Mouse (Mus musculus) CH12.LX (cell line): ENCODE measurements around the gene Kirrel3. TPM values are rescaled to one million over a fixed set of nuclear protein-coding genes. Genes with fewer than 3 reads are reported as not detected.

Source experiments
- DNase-seq: peaks from one replicate; pipeline ENCODE4 v3.0.0-alpha.2; 2013; ENCODE audit errors: extremely low read depth
- H3K27ac ChIP-seq: 2 replicates; pipeline ENCODE4 v1.5.1; 2012; ENCODE audit warnings: low read depth, mild to moderate bottlenecking, control low read depth, moderate library complexity; ENCODE audit not compliant: insufficient read depth
- H3K27me3 ChIP-seq: replicated peaks from 2 replicates; pipeline ENCODE3; 2012; ENCODE audit warnings: inconsistent platforms
- H3K36me3 ChIP-seq, 2 experiments: replicated peaks in 1 of 2; 2 replicates each; pipeline versions ENCODE3 to v1.6.1; 2012; ENCODE audit warnings: inconsistent platforms in 1 of 2, low read length in 1 of 2, mild to moderate bottlenecking in 1 of 2, mixed read lengths in 1 of 2, moderate library complexity in 1 of 2; ENCODE audit not compliant: control insufficient read depth in 1 of 2, insufficient read depth in 1 of 2
- H3K4me1 ChIP-seq, 2 experiments: 2 replicates each; pipeline ENCODE4 v1.6.1; 2012; ENCODE audit warnings: inconsistent platforms in 1 of 2, moderate library complexity in 1 of 2; ENCODE audit not compliant: insufficient read depth in 2 of 2, control insufficient read depth in 1 of 2
- H3K4me2 ChIP-seq: 2 replicates; pipeline ENCODE4 v1.6.1; 2012; ENCODE audit warnings: low read depth, mild to moderate bottlenecking, control low read depth; ENCODE audit not compliant: poor library complexity, insufficient read depth, severe bottlenecking
- H3K4me3 ChIP-seq, 3 experiments: fragments of 150-350 bp in 1 of 3; sonication (generic) in 1 of 3; replicated peaks in 1 of 3; 2 replicates each; pipeline versions ENCODE3 to v1.5.1; 2011 to 2012; ENCODE audit warnings: low read depth in 2 of 3, low read length in 2 of 3, mild to moderate bottlenecking in 2 of 3, moderate library complexity in 2 of 3, control low read depth in 1 of 3, improper control_type of control experiment in 1 of 3, inconsistent platforms in 1 of 3, mixed read lengths in 1 of 3; ENCODE audit not compliant: poor library complexity in 1 of 3
- H3K79me2 ChIP-seq: replicated peaks from 2 replicates; pipeline ENCODE4 v1.6.1; 2012; ENCODE audit warnings: mild to moderate bottlenecking, moderate library complexity; ENCODE audit not compliant: control insufficient read depth, poor library complexity, insufficient read depth, severe bottlenecking; ENCODE audit errors: extremely low read depth
- H3K9ac ChIP-seq: 2 replicates; pipeline ENCODE4 v1.6.1; 2012; ENCODE audit warnings: low read depth, mild to moderate bottlenecking, control low read depth, moderate library complexity; ENCODE audit not compliant: insufficient read depth
- H3K9me3 ChIP-seq: replicated peaks from 2 replicates; pipeline ENCODE3; 2012; ENCODE audit warnings: low read length, inconsistent platforms, mixed read lengths
- CHD2 ChIP-seq: IDR thresholded peaks from 2 replicates; pipeline ENCODE4 v1.6.1; 2011; ENCODE audit warnings: low read length, improper control_type of control experiment
- E2F4 ChIP-seq: IDR thresholded peaks from 2 replicates; pipeline ENCODE4 v1.6.1; 2011; ENCODE audit warnings: low read depth, low read length, improper control_type of control experiment; ENCODE audit not compliant: insufficient replicate concordance
- ELF1 ChIP-seq: IDR thresholded peaks from 2 replicates; pipeline ENCODE4 v1.6.1; 2014; ENCODE audit warnings: low read depth, mild to moderate bottlenecking, inconsistent platforms, low read length, improper control_type of control experiment
- GABPA ChIP-seq: IDR thresholded peaks from 2 replicates; pipeline ENCODE4 v1.6.1; 2012; ENCODE audit warnings: low read depth, low read length, improper control_type of control experiment, inconsistent platforms; ENCODE audit not compliant: insufficient replicate concordance
- IRF4 ChIP-seq: IDR thresholded peaks from 2 replicates; pipeline ENCODE4 v1.6.1; 2014; ENCODE audit warnings: low read depth, mild to moderate bottlenecking, inconsistent platforms, low read length, improper control_type of control experiment
- MAFK ChIP-seq: IDR thresholded peaks from 2 replicates; pipeline ENCODE4 v1.6.1; 2011; ENCODE audit warnings: low read length, improper control_type of control experiment; ENCODE audit not compliant: insufficient replicate concordance
- MEF2A ChIP-seq: IDR thresholded peaks from 2 replicates; pipeline ENCODE4 v1.6.1; 2014; ENCODE audit warnings: low read depth, mild to moderate bottlenecking, inconsistent platforms, low read length, improper control_type of control experiment, borderline replicate concordance
- MXI1 ChIP-seq: IDR thresholded peaks from 2 replicates; pipeline ENCODE4 v1.6.1; 2011; ENCODE audit warnings: mild to moderate bottlenecking, low read depth, low read length, improper control_type of control experiment
- MYC ChIP-seq: IDR thresholded peaks from 2 replicates; pipeline ENCODE4 v1.6.1; 2011; ENCODE audit warnings: low read depth, mild to moderate bottlenecking, improper control_type of control experiment, low read length
- POLR2A ChIP-seq: IDR thresholded peaks from 2 replicates; pipeline ENCODE4 v1.6.1; 2011; ENCODE audit warnings: low read depth, mild to moderate bottlenecking, improper control_type of control experiment, low read length
- POLR2AphosphoS2 ChIP-seq: IDR thresholded peaks from 2 replicates; pipeline ENCODE4 v1.6.1; 2011; ENCODE audit warnings: low read depth, low read length, improper control_type of control experiment
- SIN3A ChIP-seq: IDR thresholded peaks from 2 replicates; pipeline ENCODE4 v1.6.1; 2012; ENCODE audit warnings: low read length, improper control_type of control experiment, inconsistent platforms
- TBP ChIP-seq: conservative IDR thresholded peaks from 2 replicates; pipeline ENCODE4 v1.6.1; 2011; ENCODE audit warnings: low read depth, low read length, improper control_type of control experiment
- USF1 ChIP-seq: IDR thresholded peaks from 2 replicates; pipeline ENCODE4 v1.6.1; 2014; ENCODE audit warnings: low read depth, mild to moderate bottlenecking, inconsistent platforms, low read length, improper control_type of control experiment
- ZKSCAN1 ChIP-seq: IDR thresholded peaks from 2 replicates; pipeline ENCODE4 v1.6.1; 2012; ENCODE audit warnings: low read depth, inconsistent platforms, low read length, improper control_type of control experiment, borderline replicate concordance
- ZMIZ1 ChIP-seq: IDR thresholded peaks from 2 replicates; pipeline ENCODE4 v1.6.1; 2012; ENCODE audit warnings: low read depth, mild to moderate bottlenecking, inconsistent platforms, low read length, improper control_type of control experiment
- ZNF384 ChIP-seq: IDR thresholded peaks from 2 replicates; pipeline ENCODE4 v1.6.1; 2012; ENCODE audit warnings: low read depth, low read length, improper control_type of control experiment, inconsistent platforms
- dilution Hi-C: fragments of 300-500 bp; cut with MboI; formaldehyde crosslinking; loops from 2 replicates; pipeline ENCODE4 v1.14.3; 2020; ENCODE audit warnings: low sequenced_read_pairs; ENCODE audit not compliant: extremely low pct_unique_long_range_greater_than_20kb, extremely low pct_ligation_motif_present
- in situ Hi-C: fragments of 300-500 bp; cut with MboI; formaldehyde crosslinking; loops from 3 replicates; pipeline ENCODE4 v1.14.3; 2019; ENCODE audit warnings: low sequenced_read_pairs, low pct_ligation_motif_present, low pct_unique_long_range_greater_than_20kb, mixed read lengths
- polyA plus RNA-seq: library from polyadenylated mRNA; unstranded; fragments of >175 nt; gene quantifications from 2 replicates; pipeline ENCODE4 v1.2.1, GENCODE M21; 2012; ENCODE audit warnings: low read depth; ENCODE audit not compliant: insufficient read length
- total RNA-seq, 2 experiments: library from RNA; depleted of rRNA; stranded (reverse); fragments of 300-350 nt in 1 of 2; fragments of >200 nt in 1 of 2; gene quantifications; 2 replicates each; pipeline ENCODE4 v1.2.3; 2012 to 2014

Gene Kirrel3
- total and polyA plus RNA-seq, 3 experiments, result not detected

GRCm38 (mm10) chr9:34574611-34575010, 88.9 kb downstream of the Kirrel3 start:
- dilution Hi-C loops (no loop called here), in situ Hi-C loops (no loop called here)
- no peaks in the 10 kb centered on the region for H3K9me3 ChIP-seq
- peaks cover 22% of the 10 kb centered on the region for H3K27me3 ChIP-seq
- DNase-seq, result no peak
- no peak for TF ChIP-seq SIN3A
- TF ChIP-seq GABPA, result no peak
- no peak for TF ChIP-seq IRF4
- TF ChIP-seq POLR2A, result no peak
- no peak for TF ChIP-seq ZNF384
- TF ChIP-seq ELF1, result no peak
- TF ChIP-seq POLR2AphosphoS2, result no peak
- no peak for TF ChIP-seq MYC
- TF ChIP-seq MXI1, result no peak
- no peak overlapping the region for H3K9ac ChIP-seq
- no peak overlapping the region for H3K4me2 ChIP-seq
- H3K4me1 ChIP-seq, result no peaks in the 10 kb centered on the region
- no peaks in the 10 kb centered on the region for H3K79me2 ChIP-seq
- no peaks in the 10 kb centered on the region for H3K36me3 ChIP-seq
- H3K4me3 ChIP-seq, result no peak overlapping the region
- no peak overlapping the region for H3K27ac ChIP-seq

- Histone ChIP-seq H3K9me3 (no peaks in the 10 kb centered on the region), H3K27ac (no peak overlapping the region), H3K9ac (no peak overlapping the region), H3K79me2 (no peaks in the 10 kb centered on the region), H3K27me3 (peaks cover 34% of the 10 kb centered on the region), H3K4me1 (no peaks in the 10 kb centered on the region), H3K4me2 (no peak overlapping the region), H3K36me3 (no peaks in the 10 kb centered on the region), H3K4me3 (no peak overlapping the region)
- DNase-seq, result no peak
- in situ Hi-C loops, result no loop called here
- TF ChIP-seq ELF1 (no peak), ZKSCAN1 (no peak), SIN3A (no peak), ZMIZ1 (no peak), IRF4 (no peak), E2F4 (no peak), USF1 (no peak), MXI1 (no peak), ZNF384 (no peak), MEF2A (no peak), CHD2 (no peak), MAFK (no peak), TBP (no peak)
- dilution Hi-C loops, result no loop called here
Measured at GRCm38 (mm10) chr9:34579174-34579573, 93.5 kb downstream of the Kirrel3 start.
